Mouse (Mus musculus) kidney, adult 2 months (tissue): Measurements from ENCODE around the gene Ppm1j. TPM values are rescaled to one million over a fixed set of nuclear protein-coding genes. Genes with fewer than 3 reads are reported as not detected.
"Not testable (repeated sequence)": the region's sequence is repeated elsewhere in the genome, so short reads cannot be mapped to it uniquely, and the experiment has no call there.

Experiments
- DNase-seq: peaks from one replicate; pipeline ENCODE4 v3.0.0; 2021
- H3K27ac ChIP-seq: fragments of 200-500 bp; 2 replicates; pipeline ENCODE4 v1.5.1; 2012; ENCODE audit warnings: low read depth, low read length, control low read depth, inconsistent platforms; ENCODE audit not compliant: insufficient read depth
- H3K27me3 ChIP-seq: fragments of 200-500 bp; replicated peaks from 2 replicates; pipeline ENCODE4 v1.6.1; 2012; ENCODE audit warnings: mild to moderate bottlenecking, moderate library complexity, low read length, inconsistent platforms; ENCODE audit not compliant: control insufficient read depth, insufficient read depth
- H3K36me3 ChIP-seq: fragments of 200-500 bp; 2 replicates; pipeline ENCODE4 v1.6.1; 2012; ENCODE audit warnings: mild to moderate bottlenecking, moderate library complexity, low read length, inconsistent platforms; ENCODE audit not compliant: control insufficient read depth, insufficient read depth
- H3K4me1 ChIP-seq: fragments of 200-500 bp; 2 replicates; pipeline ENCODE4 v1.6.1; 2011; ENCODE audit warnings: low read length; ENCODE audit not compliant: control insufficient read depth, insufficient read depth
- H3K4me3 ChIP-seq: fragments of 200-500 bp; 2 replicates; pipeline ENCODE4 v1.5.1; 2011; ENCODE audit warnings: mild to moderate bottlenecking, low read depth, low read length, control low read depth; ENCODE audit not compliant: insufficient read depth
- CTCF ChIP-seq: fragments of 200-500 bp; conservative IDR thresholded peaks from 2 replicates; pipeline ENCODE4 v1.5.1; 2011; ENCODE audit warnings: low read depth, mild to moderate bottlenecking, control low read depth, low read length, moderate library complexity, mixed read lengths; ENCODE audit not compliant: insufficient read depth, insufficient read length
- POLR2A ChIP-seq: fragments of 200-500 bp; IDR thresholded peaks from one replicate; pipeline ENCODE4 v1.6.1; 2011; ENCODE audit warnings: low read depth, low read length, control low read depth
- WGBS: fragments of 180-500 bp; shearing (Covaris S2); methylation state at CpG from one replicate; pipeline ENCODE4 v1.1.7; 2018; 5-methylcytosine and 5-hydroxymethylcytosine counted together
- polyA plus RNA-seq: library from polyadenylated mRNA; depleted of rRNA; stranded (reverse); fragments of >200 nt; gene quantifications from 2 replicates; pipeline ENCODE4 v1.2.3, GENCODE M21; 2012; rRNA removed

The Ppm1j gene
- 3.4 and 4.0 TPM in 2 replicates for polyA plus RNA-seq

DNA sequence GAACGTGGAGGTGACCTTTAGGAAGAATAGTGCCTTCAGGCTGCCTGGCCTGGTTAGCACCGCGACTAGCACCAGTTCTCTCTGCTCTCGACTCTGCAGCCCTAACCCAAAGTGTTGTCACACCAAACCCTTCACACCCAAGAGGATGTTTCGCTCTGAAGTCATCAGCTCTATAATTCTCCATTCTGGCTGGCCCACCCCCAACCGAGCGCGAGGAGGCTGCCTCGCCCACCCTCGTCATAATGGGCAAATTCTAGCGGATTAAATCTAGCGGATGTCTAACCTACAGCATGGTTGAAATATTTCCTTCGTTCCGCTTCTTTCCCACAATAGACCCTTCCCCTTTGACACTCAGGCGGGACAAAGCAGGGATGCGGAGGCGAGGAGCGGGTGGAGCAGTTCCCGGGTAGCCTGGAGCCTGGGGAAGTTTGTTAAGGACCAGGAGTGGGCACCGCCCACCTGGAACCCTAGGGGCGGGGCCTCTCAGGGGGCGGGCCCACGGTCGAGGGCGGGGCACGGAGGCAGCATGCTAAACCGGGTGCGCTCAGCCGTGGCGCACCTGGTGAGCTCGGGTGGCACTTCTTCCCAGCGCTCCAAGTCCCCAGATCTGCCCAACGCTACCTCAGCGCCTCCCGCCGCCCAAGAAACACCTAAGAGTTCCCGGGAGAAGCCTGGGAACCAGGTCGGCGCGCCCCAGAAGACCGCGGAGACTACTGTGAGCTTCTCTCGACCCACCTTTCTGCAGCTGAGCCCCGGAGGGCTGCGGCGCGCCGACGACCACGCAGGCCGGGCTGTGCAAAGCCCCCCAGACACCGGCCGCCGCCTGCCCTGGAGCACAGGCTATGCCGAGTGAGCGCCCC lies at the start of gene Ppm1j:
Gene Ppm1j (plus strand): TSS at position 496 of the 860 bp plus-strand sequence.
- H3K27ac ChIP-seq: 0 out of 2 replicates have a peak within 1 kb of the TSS, but pooled peaks have one; percentile 19
- H3K4me1 ChIP-seq: peaks cover 17% of the 10 kb centered on the region
- 2% methylated on average over 56 of the region's 56 CpGs for WGBS
- peak; percentile 88 for DNase-seq
- no peak for TF ChIP-seq POLR2A
- TF ChIP-seq CTCF: no peak
- peak within 1 kb of the TSS; percentile 52 for H3K4me3 ChIP-seq
- H3K27me3 ChIP-seq: no peaks in the 10 kb centered on the region
- no peaks in the 10 kb centered on the region for H3K36me3 ChIP-seq

DNA sequence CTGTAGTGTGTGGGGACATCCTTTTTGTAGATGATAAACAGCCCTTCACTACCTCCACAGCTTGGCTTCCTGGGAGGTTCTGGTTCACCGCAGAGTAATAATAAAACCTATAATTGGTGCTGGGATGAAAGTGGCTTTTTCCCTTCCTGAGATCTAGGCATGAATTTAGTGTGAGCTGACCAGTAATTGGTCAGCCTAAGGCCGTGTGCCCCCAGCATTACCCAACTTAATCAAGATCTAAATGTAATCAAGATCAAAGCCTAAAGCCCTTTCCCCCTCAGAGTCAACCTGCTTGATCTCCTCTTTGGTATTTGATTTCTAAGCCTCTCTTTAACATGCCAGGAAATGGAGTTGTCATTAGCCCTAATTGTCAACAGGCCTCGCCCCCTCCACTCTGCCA lies 47.9 kb upstream of the Ppm1j start:
- no peak for DNase-seq
- TF ChIP-seq POLR2A (no peak), CTCF (no peak)
- Histone ChIP-seq H3K36me3 (no peaks in the 10 kb centered on the region), H3K27me3 (no peaks in the 10 kb centered on the region), H3K27ac (no peak overlapping the region), H3K4me1 (no peaks in the 10 kb centered on the region), H3K4me3 (no peak overlapping the region)
- WGBS: 48% methylated on average over 3 of the region's 3 CpGs

DNA sequence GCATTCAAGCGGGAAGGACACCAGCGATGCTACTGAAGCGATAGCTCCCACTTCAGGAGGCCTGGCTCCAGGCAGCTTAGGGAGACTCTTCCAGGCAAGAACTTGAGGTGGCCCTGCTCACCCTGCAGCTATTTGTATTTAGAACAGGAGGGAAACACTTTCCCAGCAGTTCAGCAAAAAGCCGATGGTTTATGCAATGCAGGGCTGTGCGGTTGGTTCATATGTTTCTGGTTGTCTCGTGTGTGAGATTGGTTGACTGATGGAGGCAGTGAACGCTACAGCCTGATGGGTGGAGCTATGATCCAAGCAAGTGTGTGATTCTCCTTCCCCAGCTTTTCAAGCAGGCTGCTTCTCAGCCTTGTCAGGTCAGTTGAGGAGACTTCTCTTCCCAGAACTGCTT lies 46.2 kb upstream of the Ppm1j start:
- DNase-seq: no peak
- Histone ChIP-seq H3K27me3 (no peaks in the 10 kb centered on the region), H3K4me1 (no peaks in the 10 kb centered on the region), H3K27ac (no peak overlapping the region), H3K36me3 (no peaks in the 10 kb centered on the region), H3K4me3 (no peak overlapping the region)
- TF ChIP-seq POLR2A (no peak), CTCF (no peak)
- 59% methylated on average over 7 of the region's 7 CpGs for WGBS

DNA sequence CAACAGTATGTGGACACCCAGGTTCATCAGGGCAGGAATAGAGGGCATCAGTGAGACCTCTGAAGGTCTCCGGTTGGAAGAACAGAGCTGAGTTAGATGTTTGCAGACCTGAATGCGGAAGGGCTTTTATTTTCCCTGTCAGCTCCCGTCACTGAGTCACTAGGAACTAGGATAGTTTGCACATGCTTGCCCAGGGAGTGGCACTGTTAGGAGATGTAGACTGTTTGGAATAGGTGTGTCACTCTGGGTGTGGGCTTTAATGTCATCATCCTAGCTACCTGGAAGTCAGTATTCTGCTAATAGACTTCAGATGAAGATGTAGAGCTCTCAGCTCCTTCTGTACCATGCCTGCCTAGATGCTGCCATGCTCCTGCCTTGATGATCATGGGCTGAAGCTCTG lies 38.9 kb upstream of the Ppm1j start:
- TF ChIP-seq POLR2A: no peak
- no peak for TF ChIP-seq CTCF
- H3K4me3 ChIP-seq: no peak overlapping the region
- H3K36me3 ChIP-seq: no peaks in the 10 kb centered on the region
- no peak for DNase-seq
- H3K27ac ChIP-seq: no peak overlapping the region
- WGBS: 96% methylated on average over 3 of the region's 3 CpGs
- H3K27me3 ChIP-seq: no peaks in the 10 kb centered on the region
- H3K4me1 ChIP-seq: no peaks in the 10 kb centered on the region

- TF ChIP-seq POLR2A (no peak), CTCF (no peak)
- 61% methylated on average over 1 of the region's 1 CpGs for WGBS
These were observed 37.7 kb upstream of the Ppm1j start for GRCm38 (mm10) chr3:104743161-104743560.

DNA sequence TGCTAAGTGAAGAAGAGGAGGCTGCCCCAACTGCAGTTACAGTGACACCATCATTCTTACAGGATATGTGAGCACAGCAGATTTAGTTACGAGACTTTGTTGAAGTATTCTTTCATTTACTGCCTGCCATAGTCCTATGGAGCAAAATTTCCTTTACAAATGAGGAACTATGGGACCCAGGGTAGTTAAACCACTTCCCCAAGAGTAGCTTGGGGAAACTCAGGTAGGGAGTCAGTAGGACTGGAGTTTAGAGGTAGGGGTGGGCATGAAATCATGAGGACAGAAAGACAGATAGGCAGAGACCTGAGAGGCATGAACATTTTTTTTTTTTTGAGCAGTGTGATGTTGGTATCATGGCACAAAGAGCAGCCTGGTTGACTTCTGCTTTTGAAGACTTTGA lies 37.0 kb upstream of the Ppm1j start:
- no peaks in the 10 kb centered on the region for H3K27me3 ChIP-seq
- no peaks in the 10 kb centered on the region for H3K4me1 ChIP-seq
- 68% methylated on average over 1 of the region's 1 CpGs for WGBS
- no peak for DNase-seq
- TF ChIP-seq CTCF (no peak), POLR2A (no peak)
- H3K36me3 ChIP-seq: no peaks in the 10 kb centered on the region
- no peak overlapping the region for H3K4me3 ChIP-seq
- no peak overlapping the region for H3K27ac ChIP-seq

More at GRCm38 (mm10) chr3:104743161-104743560, 37.7 kb upstream of the Ppm1j start:
- no peaks in the 10 kb centered on the region for H3K27me3 ChIP-seq
- no peak overlapping the region for H3K27ac ChIP-seq
- no peak overlapping the region for H3K4me3 ChIP-seq
- H3K36me3 ChIP-seq: no peaks in the 10 kb centered on the region
- no peak for DNase-seq
- no peaks in the 10 kb centered on the region for H3K4me1 ChIP-seq

- peak; percentile 37 for TF ChIP-seq CTCF
- H3K27ac ChIP-seq, H3K4me3 ChIP-seq, H3K27me3 ChIP-seq, DNase-seq, H3K36me3 ChIP-seq, H3K4me1 ChIP-seq: not testable (repeated sequence)
- WGBS: 22% methylated on average over 24 of the region's 25 CpGs
These were observed 28.0 kb upstream of the Ppm1j start for GRCm38 (mm10) chr3:104752845-104753244.
